Mouse (Mus musculus) brain, embryonic 14.5 days (tissue): ENCODE measurements around the gene 4930550C14Rik.

Experiments
- CTCF ChIP-seq: fragments of 200-500 bp; IDR thresholded peaks from 2 replicates; pipeline ENCODE4 v1.5.1; 2012; ENCODE audit warnings: inconsistent platforms, mild to moderate bottlenecking, moderate library complexity, borderline replicate concordance; ENCODE audit not compliant: insufficient read depth, insufficient read length; ENCODE audit errors: extremely low read depth
- POLR2A ChIP-seq: fragments of 200-500 bp; IDR thresholded peaks from 2 replicates; pipeline ENCODE4 v1.6.1; 2012; ENCODE audit warnings: mild to moderate bottlenecking, inconsistent platforms, borderline replicate concordance; ENCODE audit not compliant: poor library complexity, insufficient read depth, insufficient read length, severe bottlenecking; ENCODE audit errors: extremely low read depth

DNA sequence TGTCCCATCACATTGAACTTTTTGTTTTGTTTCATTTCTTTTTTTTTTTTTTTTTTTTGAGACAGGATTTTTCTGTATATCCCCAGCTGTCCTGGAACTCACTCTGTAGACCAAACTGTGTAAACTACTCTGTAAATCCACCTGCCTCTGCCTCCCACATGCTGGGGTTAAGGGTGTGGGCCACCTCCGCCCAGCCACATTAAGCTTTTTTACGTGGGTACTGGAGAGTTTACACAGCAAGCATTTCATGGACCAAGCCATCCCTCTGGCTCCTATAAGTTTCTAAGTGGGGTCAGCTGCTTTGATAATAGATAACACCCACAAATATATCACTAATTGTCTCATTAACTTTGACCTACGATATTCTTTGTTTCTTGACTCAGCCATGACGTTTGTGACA is 6.4 kb downstream of the 4930550C14Rik start:
- TF ChIP-seq CTCF = no peak
- no peak for TF ChIP-seq POLR2A
